Mouse (Mus musculus) liver, postnatal 0 days (tissue): ENCODE results near the gene Ambra1. TPM values are rescaled to one million over a fixed set of nuclear protein-coding genes. Genes with fewer than 3 reads are reported as not detected.
A peak's percentile ranks its signal among the peaks of the same experiment; 100 is the strongest.

Experiments used
- ATAC-seq: fragments of 200-750 bp; cut with Nextera tagmentation; 2 replicates; pipeline ENCODE4 v1.8.0; 2017; ENCODE audit warnings: mild to moderate bottlenecking, moderate library complexity
- DNase-seq: peaks from one replicate; pipeline ENCODE4 v3.0.0-alpha.2; 2016
- H3K27ac ChIP-seq: fragments of 300-500 bp; sonication (generic); 2 replicates; pipeline ENCODE4 v1.5.1; 2014; ENCODE audit warnings: antibody characterized with exemption, moderate library complexity, mild to moderate bottlenecking, low read depth
- H3K27me3 ChIP-seq: fragments of 300-500 bp; sonication (generic); 2 replicates; pipeline ENCODE4 v1.6.1; 2014; ENCODE audit warnings: low read length, control low read depth, mixed read lengths; ENCODE audit not compliant: insufficient read depth
- H3K36me3 ChIP-seq: fragments of 300-500 bp; sonication (generic); replicated peaks from 2 replicates; pipeline ENCODE4 v1.6.1; 2014; ENCODE audit warnings: mild to moderate bottlenecking, control low read depth, low read length, moderate library complexity, mixed read lengths; ENCODE audit not compliant: insufficient read depth
- H3K4me1 ChIP-seq: fragments of 300-500 bp; sonication (generic); 2 replicates; pipeline ENCODE4 v1.6.1; 2014; ENCODE audit warnings: antibody characterized with exemption, mild to moderate bottlenecking, control low read depth; ENCODE audit not compliant: insufficient read depth
- H3K4me2 ChIP-seq: fragments of 300-500 bp; sonication (generic); 2 replicates; pipeline ENCODE4 v1.6.1; 2014; ENCODE audit warnings: low read depth, mild to moderate bottlenecking, low read length, moderate library complexity, mixed read lengths
- H3K4me3 ChIP-seq: fragments of 300-500 bp; sonication (generic); 2 replicates; pipeline ENCODE4 v1.5.1; 2014; ENCODE audit warnings: low read depth, low read length
- H3K9ac ChIP-seq: fragments of 300-500 bp; sonication (generic); replicated peaks from 2 replicates; pipeline ENCODE4 v1.6.1; 2014; ENCODE audit warnings: mild to moderate bottlenecking, moderate library complexity
- H3K9me3 ChIP-seq: fragments of 300-500 bp; sonication (generic); 2 replicates; pipeline ENCODE4 v1.6.1; 2016; ENCODE audit warnings: mild to moderate bottlenecking, control low read depth, low read length, mixed read lengths
- CTCF ChIP-seq: sonication (generic); IDR thresholded peaks from 2 replicates; pipeline ENCODE4 v1.5.1; 2016; ENCODE audit warnings: antibody characterized with exemption, low read depth
- EP300 ChIP-seq: IDR thresholded peaks from 2 replicates; pipeline ENCODE4 v1.6.1; 2016; ENCODE audit warnings: antibody characterized with exemption, low read depth, mild to moderate bottlenecking
- WGBS: fragments of 180-500 bp; shearing (Covaris S2); extraction: QIAGEN DNeasy Blood & Tissue Kit; methylation state at CpG from one replicate; pipeline ENCODE4 v1.1.7; 2014; ENCODE audit not compliant: insufficient replicate concordance; 5-methylcytosine and 5-hydroxymethylcytosine counted together
- polyA plus RNA-seq: library from polyadenylated mRNA; unstranded; fragments of >200 nt; fragmentation: Nextera tagmentation; extraction: Ambion mirVana; gene quantifications from 2 replicates; pipeline ENCODE4 v1.2.1, GENCODE M21; 2015

The Ambra1 gene
- polyA plus RNA-seq, 1 experiment from 2014 or later: 3.5 TPM

- Histone ChIP-seq H3K4me3 (peak overlapping the region; percentile 52), H3K27ac (no peak overlapping the region), H3K9me3 (no peaks in the 10 kb centered on the region), H3K27me3 (peaks cover 49% of the 10 kb centered on the region), H3K4me1 (peaks cover 30% of the 10 kb centered on the region), H3K9ac (no peak overlapping the region), H3K4me2 (peak overlapping the region; percentile 80), H3K36me3 (peaks cover 6% of the 10 kb centered on the region)
- ATAC-seq (no peak), DNase-seq (peak; percentile 22)
- TF ChIP-seq EP300: no peak
- TF ChIP-seq CTCF: no peak
- 4% methylated on average over 33 of the region's 37 CpGs for WGBS
These were observed 192.9 kb downstream of the Ambra1 start for GRCm38 (mm10) chr2:91922586-91923414.

GRCm38 (mm10) chr2:91923415-91924337, 193.7 kb downstream of the Ambra1 start:
- Histone ChIP-seq H3K4me2 (peak overlapping the region; percentile 80), H3K27ac (no peak overlapping the region), H3K27me3 (peaks cover 55% of the 10 kb centered on the region), H3K4me1 (peaks cover 30% of the 10 kb centered on the region), H3K36me3 (no peaks in the 10 kb centered on the region), H3K9me3 (no peaks in the 10 kb centered on the region), H3K4me3 (peak overlapping the region; percentile 52), H3K9ac (0 out of 2 replicates have a peak overlapping the region, but pooled peaks have one; percentile 7)
- ATAC-seq (peak; percentile 37; the same call in 1 of the 2 replicates), DNase-seq (peak; percentile 79)
- TF ChIP-seq EP300 (no peak), CTCF (peak; percentile 81)
- 2% methylated on average over 54 of the region's 54 CpGs for WGBS

- WGBS: 81% methylated on average over 1 of the region's 1 CpGs
- ATAC-seq (no peak), DNase-seq (no peak)
- TF ChIP-seq EP300 (no peak), CTCF (no peak)
- H3K9ac ChIP-seq: no peak overlapping the region
- no peaks in the 10 kb centered on the region for H3K36me3 ChIP-seq
- no peak overlapping the region for H3K27ac ChIP-seq
- peaks cover 30% of the 10 kb centered on the region for H3K4me1 ChIP-seq
- no peak overlapping the region for H3K4me3 ChIP-seq
- no peak overlapping the region for H3K4me2 ChIP-seq
- H3K9me3 ChIP-seq: no peaks in the 10 kb centered on the region
- peaks cover 57% of the 10 kb centered on the region for H3K27me3 ChIP-seq
These were observed 194.8 kb downstream of the Ambra1 start for GRCm38 (mm10) chr2:91924726-91925125.

- no peaks in the 10 kb centered on the region for H3K36me3 ChIP-seq
- peaks cover 32% of the 10 kb centered on the region for H3K4me1 ChIP-seq
- peaks cover 56% of the 10 kb centered on the region for H3K27me3 ChIP-seq
- no peak for DNase-seq
- no peak overlapping the region for H3K4me2 ChIP-seq
- no peak overlapping the region for H3K27ac ChIP-seq
- 76% methylated on average over 15 of the region's 15 CpGs for WGBS
- H3K9me3 ChIP-seq: no peaks in the 10 kb centered on the region
- H3K9ac ChIP-seq: no peak overlapping the region
- no peak overlapping the region for H3K4me3 ChIP-seq
- ATAC-seq: no peak
- TF ChIP-seq CTCF (no peak), EP300 (no peak)
These were observed 195.5 kb downstream of the Ambra1 start for GRCm38 (mm10) chr2:91925442-91925841.

DNA sequence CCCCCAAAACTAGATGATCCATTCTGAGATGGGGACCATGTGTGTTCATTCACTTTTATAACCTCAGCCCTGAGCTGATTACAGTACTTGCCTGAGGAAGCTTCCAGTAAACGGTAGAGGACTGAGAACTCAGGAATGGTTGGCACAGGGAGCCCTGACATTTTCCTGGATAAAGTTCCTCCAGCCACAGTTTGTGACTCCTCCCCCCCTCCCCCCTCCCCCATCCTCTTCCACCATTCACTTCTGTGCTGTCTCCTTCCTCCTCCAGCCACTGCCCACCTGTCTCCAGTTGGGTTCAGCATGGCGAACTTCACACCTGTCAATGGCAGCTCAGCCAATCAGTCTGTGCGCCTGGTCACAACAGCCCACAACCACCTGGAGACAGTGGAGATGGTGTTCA, 197.0 kb downstream of the Ambra1 start, which contains the start of gene Chrm4:
Gene Chrm4 (plus strand): TSS at position 301 of the 400 bp plus-strand sequence.
- H3K4me3 ChIP-seq: no peak within 1 kb of the TSS

More for the DNA sequence above, 197.0 kb downstream of the Ambra1 start, which contains the start of gene Chrm4:
- Histone ChIP-seq H3K9ac (no peak within 1 kb of the TSS), H3K27ac (no peak within 1 kb of the TSS), H3K27me3 (peaks cover 55% of the 10 kb centered on the region), H3K4me2 (peak within 1 kb of the TSS; percentile 15; the same call in 1 of the 2 replicates), H3K36me3 (no peaks in the 10 kb centered on the region), H3K9me3 (no peaks in the 10 kb centered on the region), H3K4me1 (peaks cover 31% of the 10 kb centered on the region)
- 79% methylated on average over 3 of the region's 3 CpGs for WGBS
- DNase-seq (no peak), ATAC-seq (no peak)
- TF ChIP-seq EP300 (no peak), CTCF (no peak)
